Mouse (Mus musculus) small intestine, adult 2 months (tissue): Measurements from ENCODE around the gene Espn.

Experiments
- CTCF ChIP-seq: fragments of 200-500 bp; IDR thresholded peaks from 2 replicates; pipeline ENCODE4 v1.5.1; 2012; ENCODE audit warnings: low read depth, mild to moderate bottlenecking, control low read depth, inconsistent platforms, low read length, moderate library complexity, mixed read lengths; ENCODE audit not compliant: insufficient replicate concordance, insufficient read length; ENCODE audit errors: extremely low read depth
- POLR2A ChIP-seq: fragments of 200-500 bp; IDR thresholded peaks from 2 replicates; pipeline ENCODE4 v1.6.1; 2012; ENCODE audit warnings: low read depth, mild to moderate bottlenecking, control low read depth, inconsistent platforms, low read length, moderate library complexity

DNA sequence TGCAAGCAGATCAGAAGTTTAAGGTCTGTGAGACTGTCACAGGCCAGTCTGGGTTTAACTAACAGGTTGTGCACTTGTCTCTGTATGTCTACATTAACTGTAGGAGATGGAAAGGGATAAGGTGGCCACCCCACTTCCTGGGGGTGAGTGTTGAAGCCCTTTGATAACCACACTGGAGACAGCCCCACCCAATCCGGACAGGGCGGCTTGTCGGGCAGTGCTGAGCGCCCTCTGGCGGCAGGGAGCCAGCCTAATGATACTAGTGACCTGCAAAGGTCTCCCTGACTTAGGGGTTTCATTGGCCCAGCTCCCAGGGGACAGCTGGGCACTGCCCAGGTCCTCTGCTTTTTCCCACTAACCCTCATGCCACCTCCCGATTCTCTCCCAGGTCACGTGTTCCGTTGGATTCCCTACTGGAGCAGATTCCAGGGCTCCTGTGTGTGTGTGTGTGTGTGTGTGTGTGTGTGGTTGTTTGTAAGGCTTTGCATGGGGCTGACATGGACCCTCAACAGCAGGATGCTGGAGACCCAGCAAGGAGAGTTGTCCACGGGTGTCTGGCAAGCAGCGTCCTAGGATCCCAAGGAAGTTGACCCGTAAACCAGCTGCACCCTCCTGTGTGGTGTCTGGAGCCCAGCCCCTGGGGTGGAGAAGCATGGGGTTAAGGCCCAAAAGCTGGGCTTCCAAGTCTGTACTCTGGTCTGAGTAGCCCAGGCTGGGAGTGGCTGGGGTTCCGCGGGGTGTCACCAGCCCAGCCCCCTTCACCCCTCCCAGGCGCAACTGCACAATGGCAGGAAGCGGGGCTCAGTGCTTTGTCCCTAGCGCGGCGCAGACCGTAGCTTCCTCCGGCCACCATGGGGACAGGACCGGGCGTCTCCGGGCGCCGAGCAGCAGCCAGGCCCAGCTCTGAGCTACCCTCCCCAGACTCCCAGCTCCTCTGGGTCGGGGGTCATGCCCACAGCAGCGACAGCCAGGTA lies 55.9 kb downstream of the Espn start:
- no peak for TF ChIP-seq POLR2A
- peak; percentile 90 for TF ChIP-seq CTCF
